Mouse (Mus musculus): ENCODE measurements around the gene Prnd.
A peak's percentile ranks its signal among the peaks of the same experiment; 100 is the strongest.

Prnd gene

GRCm38 (mm10) chr2:131950598-131951095, at the start of gene Prnd:
Gene Prnd (plus strand): TSS chr2:131950861.
- DNase-seq: peak; percentile 54 to 63

DNA sequence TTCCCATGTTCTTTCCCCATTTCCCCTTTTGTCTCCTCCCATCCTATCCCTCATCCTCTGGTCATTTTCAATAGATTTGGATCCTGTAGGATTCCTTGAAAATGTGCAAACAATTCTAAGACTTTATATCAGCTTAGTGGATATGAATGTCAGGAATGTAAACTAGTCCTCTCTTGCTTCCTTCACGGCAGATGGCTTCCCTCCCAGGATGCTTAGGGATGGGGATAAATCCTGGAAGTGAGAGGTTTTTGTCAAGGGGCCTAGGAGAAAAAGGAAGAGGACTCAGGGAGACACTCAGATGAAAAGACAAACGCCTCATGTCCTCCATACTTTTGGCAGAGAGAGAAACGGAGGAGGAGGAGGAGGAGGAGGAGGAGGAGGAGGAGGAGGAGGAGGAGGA, 48.2 kb upstream of the Prnd start:
- DNase-seq: no peak

GRCm38 (mm10) chr2:131902867-131903266, 47.8 kb upstream of the Prnd start:
- DNase-seq: peak; percentile 10 to 27

- no peak for DNase-seq
These were observed 45.6 kb upstream of the Prnd start for GRCm38 (mm10) chr2:131905025-131905424.

DNA sequence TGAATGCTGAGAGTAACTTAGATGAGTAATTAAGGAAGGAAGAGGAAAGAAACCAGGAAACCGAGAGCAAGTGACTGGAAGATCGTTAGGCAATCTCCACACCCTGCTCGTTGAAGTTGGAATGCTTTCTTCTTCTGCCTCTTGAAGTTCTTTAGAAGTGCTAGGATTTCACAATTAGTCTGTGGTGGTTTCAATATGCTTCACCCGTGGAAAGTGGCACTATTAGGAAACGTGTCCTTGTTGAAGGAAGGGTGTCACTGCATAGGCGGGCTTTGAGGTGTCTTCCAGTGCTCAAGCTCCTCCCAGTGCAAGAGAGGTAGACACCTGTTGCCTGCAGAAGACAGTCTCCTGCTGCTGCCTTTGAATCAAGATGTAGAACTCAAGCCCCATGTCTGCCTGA, 44.9 kb upstream of the Prnd start:
- DNase-seq: no peak

DNA sequence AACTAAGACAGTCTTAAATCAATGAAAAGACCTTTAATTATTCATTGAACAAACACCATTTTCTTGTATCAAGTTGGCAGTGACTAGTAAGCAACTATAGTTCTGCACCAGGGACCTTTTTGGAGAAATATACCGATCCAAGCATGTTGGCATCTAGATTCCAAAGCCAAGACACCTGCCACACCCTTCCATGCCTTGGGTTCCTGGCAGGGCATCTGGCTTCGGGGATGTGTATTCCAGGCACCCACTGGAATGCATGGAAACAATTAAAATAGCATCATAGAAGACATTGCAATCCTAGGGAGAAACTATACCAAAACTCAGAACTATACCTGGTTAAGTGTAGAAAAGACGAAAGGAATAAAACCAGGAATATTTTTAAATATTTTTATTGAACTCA, 44.4 kb upstream of the Prnd start:
- DNase-seq: no peak

- no peak for DNase-seq
These were observed 43.8 kb upstream of the Prnd start for GRCm38 (mm10) chr2:131906846-131907245.

DNA sequence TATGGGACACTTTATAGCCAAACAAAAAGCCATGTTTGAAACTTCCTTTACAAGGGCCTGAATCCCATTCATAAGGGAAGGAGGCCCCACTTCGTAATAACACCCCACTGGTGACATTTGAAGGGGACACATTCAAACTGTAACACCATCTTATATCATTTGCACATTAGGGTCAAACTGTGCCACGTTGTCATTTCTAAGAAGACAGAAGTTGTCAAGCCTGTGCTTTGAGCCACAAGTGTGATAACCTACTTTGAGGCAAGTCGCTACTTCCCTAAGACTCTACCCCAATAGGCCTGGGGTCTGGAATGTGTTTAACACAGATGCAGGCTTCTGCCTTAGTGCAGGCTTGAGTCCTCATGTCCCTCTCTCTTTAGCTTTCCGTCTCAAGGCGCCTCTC, 43.4 kb upstream of the Prnd start:
- DNase-seq: no peak

DNA sequence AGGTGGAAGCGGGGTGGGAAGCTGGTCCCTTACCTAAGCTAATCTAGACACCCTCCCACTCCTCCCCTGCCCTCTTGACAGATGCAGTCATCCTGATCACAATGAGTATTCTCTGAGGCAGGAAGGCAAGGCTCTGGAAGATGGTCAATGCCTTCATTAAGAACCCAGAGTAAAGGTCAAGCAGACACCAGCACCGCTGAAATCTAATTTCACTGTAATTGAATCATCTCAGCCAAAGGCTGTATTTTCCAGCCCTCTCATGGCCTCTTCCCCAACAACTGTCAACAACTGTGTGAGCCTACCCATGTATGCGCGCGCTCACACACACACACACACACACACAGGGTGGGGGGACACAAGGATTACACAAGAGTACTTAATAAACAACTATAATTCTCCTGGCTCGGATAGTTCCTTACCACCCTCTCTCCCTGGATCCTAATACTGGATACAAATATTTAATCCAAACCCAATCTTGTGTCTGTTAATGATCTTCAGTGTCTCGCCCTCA, 42.3 kb upstream of the Prnd start:
- DNase-seq: peak; percentile 46 to 60

DNA sequence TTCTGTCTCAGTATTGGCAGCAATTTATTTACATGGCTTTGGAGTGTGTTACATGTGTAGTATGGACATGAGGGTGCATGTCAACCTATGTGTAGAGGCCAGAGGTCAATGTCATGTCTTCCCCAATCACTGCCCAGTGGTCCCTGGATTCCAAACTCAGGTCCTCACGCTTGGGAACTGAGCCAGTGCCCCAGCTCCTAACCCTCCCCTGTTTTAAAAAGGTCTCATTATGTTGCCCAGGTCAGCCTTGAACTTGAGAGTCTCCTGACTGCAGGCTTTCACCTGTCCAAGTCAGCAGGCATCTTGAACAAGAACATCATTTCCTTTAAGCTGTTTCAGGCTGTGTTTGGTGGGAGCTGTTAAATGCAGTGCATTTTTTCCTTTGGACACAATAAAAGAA, 41.8 kb upstream of the Prnd start:
- peak in 1 of 2 experiments; percentile 12 for DNase-seq

- DNase-seq: peak; percentile 95 to 96
These were observed 40.7 kb upstream of the Prnd start, which contains the start of the genes Prnp and Prn for GRCm38 (mm10) chr2:131909683-131910572. Gene Prnp (plus strand): TSS chr2:131909928. Gene Prn (plus strand): TSS chr2:131909957.

- no peak for DNase-seq
These were observed 39.8 kb upstream of the Prnd start for GRCm38 (mm10) chr2:131910847-131911246.

GRCm38 (mm10) chr2:131911341-131911740, 39.3 kb upstream of the Prnd start:
- no peak for DNase-seq

DNA sequence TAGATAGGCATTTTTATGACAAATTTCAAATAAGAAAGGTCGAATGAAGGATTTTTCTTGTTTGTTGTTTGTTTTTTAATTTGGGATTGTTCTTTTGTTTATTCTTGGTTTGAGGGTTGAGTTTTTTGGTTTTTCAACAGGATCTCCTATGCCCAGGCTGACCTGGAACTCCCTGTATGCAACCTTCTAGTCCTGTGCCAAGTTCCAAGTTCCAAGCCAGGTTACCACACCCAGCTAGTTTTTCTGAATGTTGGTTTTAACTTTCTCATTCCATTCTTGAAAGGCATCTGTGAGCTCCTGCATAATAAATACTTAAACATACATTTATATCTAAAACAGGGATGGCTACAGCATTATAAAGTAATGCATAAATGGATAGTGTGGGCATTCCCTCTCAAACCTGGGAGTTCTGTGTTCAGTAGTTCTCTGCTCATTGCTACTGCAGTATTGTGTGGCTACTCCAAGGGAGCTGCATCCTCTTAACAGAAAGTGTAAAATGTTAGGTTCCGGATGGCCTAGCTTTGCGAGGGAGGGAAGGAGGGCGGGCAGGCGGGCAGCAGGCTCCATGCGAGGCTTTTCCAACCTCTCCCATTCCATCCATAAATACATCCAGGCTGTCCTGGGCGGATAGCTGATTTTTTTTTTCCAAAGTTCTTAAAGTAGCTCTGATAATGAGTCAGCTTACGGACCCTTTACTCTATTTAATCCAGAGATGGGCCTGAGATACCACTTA, 38.0 kb upstream of the Prnd start:
- DNase-seq: peak in 1 of 2 experiments; percentile 41

GRCm38 (mm10) chr2:131932275-131932902, 18.3 kb upstream of the Prnd start:
- no peak for DNase-seq

DNA sequence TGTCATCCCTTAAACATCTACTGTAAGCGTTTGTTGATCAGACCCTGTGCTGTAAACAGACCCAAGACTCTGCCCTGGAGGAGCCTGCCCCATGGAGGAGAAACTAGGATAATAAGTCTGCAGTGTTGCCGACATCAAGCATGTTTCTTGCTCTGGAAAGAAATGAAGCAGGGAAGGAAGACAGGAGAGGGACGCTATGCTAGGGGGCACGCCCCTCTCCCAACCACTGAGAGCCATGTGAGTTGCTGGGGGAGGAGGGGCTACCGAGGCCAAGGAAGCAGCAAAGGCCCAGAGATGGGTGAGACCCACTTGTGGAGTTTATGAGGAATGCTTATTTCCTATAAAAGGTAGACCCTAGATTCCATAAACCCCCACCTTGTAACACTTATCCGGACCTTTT, 17.6 kb upstream of the Prnd start:
- DNase-seq: no peak

DNA sequence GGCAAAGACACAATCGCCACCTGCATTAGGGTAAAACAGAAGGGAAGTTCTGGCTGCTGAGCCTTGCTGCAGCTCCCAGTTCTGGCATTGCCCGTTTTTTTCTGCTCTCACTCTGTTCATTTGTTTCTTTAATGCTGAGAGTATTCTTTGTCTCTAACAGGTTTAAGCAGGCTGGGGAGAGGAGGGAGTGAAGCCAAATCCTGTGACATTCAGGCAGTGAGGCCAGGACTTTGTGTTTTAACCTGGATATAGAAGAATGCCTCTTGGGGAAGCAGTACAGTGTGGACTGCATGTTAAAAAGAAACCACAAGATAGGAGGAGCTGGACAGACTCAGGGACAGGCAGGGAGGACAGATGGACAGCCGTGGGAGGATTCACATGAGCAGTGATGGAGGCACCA, 17.1 kb upstream of the Prnd start:
- DNase-seq: no peak

DNA sequence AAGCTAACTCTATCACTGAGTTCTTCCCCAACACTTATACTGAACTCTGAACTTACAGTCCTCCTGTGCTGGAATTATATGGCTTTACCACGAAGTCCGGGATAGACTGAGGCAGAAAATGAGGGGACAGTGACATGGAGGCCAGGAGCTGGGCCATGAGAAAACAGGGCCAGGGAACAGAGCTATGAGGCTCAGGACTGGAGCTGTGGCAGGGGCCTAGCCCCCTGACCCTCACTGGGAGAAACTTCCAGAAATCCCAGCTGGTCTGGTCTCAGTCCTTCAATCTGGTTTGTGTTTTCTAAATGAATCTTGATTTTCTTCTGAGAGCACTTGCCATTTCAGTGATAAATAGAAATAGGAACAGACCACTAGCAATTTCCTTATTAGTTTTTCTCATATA, 16.4 kb upstream of the Prnd start:
- DNase-seq: no peak

- peak; percentile 26 to 41 for DNase-seq
These were observed 15.1 kb upstream of the Prnd start for GRCm38 (mm10) chr2:131935390-131936105.

GRCm38 (mm10) chr2:131936410-131936809, 14.3 kb upstream of the Prnd start:
- no peak for DNase-seq

- DNase-seq: peak; percentile 77 to 80
These were observed 11.1 kb upstream of the Prnd start for GRCm38 (mm10) chr2:131939404-131940111.

DNA sequence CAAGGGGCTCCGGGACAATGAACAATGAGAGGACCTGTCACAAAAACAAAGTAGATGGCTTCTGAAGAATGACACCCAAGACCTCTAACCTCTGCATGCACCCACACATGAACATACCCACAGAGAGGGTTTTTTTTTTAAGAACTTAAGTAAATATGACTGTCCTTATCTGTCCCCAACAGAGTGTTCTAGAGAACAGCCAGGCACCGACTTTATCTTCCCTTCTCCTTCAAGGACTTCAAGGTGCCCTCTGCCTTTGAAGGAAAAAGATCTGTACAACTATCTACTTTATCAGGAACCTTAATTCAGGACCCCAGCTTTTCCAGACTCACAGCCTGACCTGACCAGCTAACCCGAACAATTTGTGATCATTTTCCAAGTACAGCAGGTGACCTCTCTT, 10.2 kb upstream of the Prnd start:
- no peak for DNase-seq
